8 mouse cellular contexts compared by ENCODE assay signal in the genomic region with DNA sequence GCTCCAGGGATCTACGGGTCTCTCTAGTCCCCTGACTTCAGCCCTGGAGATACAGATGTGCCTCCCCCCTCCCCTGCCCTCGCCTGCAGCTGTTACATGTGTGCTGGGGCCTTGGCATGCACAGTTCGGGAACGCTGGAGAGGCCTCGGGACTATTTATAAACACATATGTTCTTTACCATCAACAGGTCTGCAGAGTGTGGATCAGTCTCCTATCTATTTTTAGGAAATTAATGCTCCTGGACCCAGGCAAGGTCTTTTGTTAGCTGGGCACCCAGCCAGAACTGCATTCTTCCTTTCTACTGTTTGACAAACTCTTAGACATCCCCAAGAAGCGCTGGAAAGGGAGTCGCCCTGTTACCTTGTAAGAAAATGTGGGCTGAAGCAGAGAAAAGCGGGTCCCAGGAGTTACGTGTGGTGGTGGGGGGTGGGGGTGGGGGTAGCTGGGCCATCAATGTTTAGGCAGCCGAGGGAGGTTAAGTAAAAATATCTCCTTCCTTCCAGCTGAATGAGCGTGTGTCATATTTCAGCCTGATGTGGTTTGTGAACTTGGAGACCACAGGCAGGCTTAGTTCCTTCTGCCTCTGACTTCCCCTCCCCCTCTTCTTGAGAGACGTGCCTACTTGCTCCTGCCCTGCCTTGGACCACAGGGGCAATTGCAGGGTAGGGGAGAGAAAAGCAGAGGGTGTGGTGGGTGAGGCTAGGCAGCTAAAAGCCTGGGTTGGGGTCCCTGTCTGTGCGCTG. TPM values are rescaled to one million over a fixed set of nuclear protein-coding genes. Genes with fewer than 3 reads are reported as not detected.
DNase-seq lines count a peak whose midpoint lies in the region; ATAC-seq and TF ChIP-seq lines count a peak whose summit lies in the region.
"Had no signal": no experiment of that assay in that cellular context is flagged by ENCODE, and none has a peak within 500 bp of the region (broad histone marks: within the 10 kb centered on the region; RNA-seq: fewer than 3 reads in every experiment).

No protein-coding gene starts in this region.

- H3K4me1 ChIP-seq in lung, postnatal 0 days (ENCODE audit: insufficient read depth, low read depth, low read length), result peaks cover 10% of the 10 kb centered on the region
- H3K4me1 ChIP-seq in limb, embryonic 14.5 days (ENCODE audit: control insufficient read depth, insufficient read depth, low read length), result peaks cover 28% of the 10 kb centered on the region

- H3K4me2 ChIP-seq in lung, postnatal 0 days (replicated peaks; ENCODE audit: low read depth, low read length), result 0 out of 2 replicates have a peak overlapping the region, but pooled peaks have one; percentile 21
- peak overlapping the region; percentile 11; the same call in 1 of the 2 replicates for H3K4me2 ChIP-seq in limb, embryonic 14.5 days (replicated peaks; ENCODE audit: low read depth, low read length, severe bottlenecking)

- TF ChIP-seq CTCF in lung, postnatal 0 days (IDR thresholded peaks at IDR 0.05), result no peak

- no peaks in the 10 kb centered on the region for H3K9me3 ChIP-seq in lung, postnatal 0 days (ENCODE audit: low read length)
- no peaks in the 10 kb centered on the region for H3K9me3 ChIP-seq in limb, embryonic 14.5 days (ENCODE audit: control insufficient read depth, low read length)

- peak; percentile 67 for DNase-seq in lung, postnatal 0 days (ENCODE audit: low spot score)
- no peak for DNase-seq in lung, postnatal 36 days
- peak; percentile 68 for DNase-seq in limb, embryonic 14.5 days (ENCODE audit: low spot score)
- DNase-seq in thymus, postnatal 25 days, result peak; percentile 56
- DNase-seq in retina, postnatal 1 day, result no peak
- DNase-seq in layer of hippocampus, postnatal 25 days (ENCODE audit: extremely low spot score in 1 of 2, low spot score in 1 of 2), result no peak
- DNase-seq: cerebellum, postnatal 36 days had no signal

- WGBS in lung, postnatal 0 days, result 9% methylated on average over 12 of the region's 13 CpGs
- 24% methylated on average over 13 of the region's 13 CpGs for WGBS in limb, embryonic 14.5 days

- peak; percentile 12; the same call in 1 of the 2 replicates for ATAC-seq in lung, postnatal 0 days
- ATAC-seq in common myeloid progenitor, adult 5-6 weeks (replicated peaks; ENCODE audit: low read depth, poor library complexity, severe bottlenecking), result peak; percentile 69
- peak; percentile 60 for ATAC-seq in limb, embryonic 14.5 days (ENCODE audit: low FRiP score, low read depth)

- H3K9ac ChIP-seq in lung, postnatal 0 days (replicated peaks; ENCODE audit: low read depth), result no peak overlapping the region
- no peak overlapping the region for H3K9ac ChIP-seq in limb, embryonic 14.5 days (ENCODE audit: low read depth, low read length, severe bottlenecking)

- TF ChIP-seq EP300 in lung, postnatal 0 days (IDR thresholded peaks at IDR 0.05), result no peak

- H3K36me3 ChIP-seq in lung, postnatal 0 days (ENCODE audit: insufficient read depth, low read length), result no peaks in the 10 kb centered on the region
- no peaks in the 10 kb centered on the region for H3K36me3 ChIP-seq in limb, embryonic 14.5 days (ENCODE audit: control insufficient read depth, insufficient read depth, low read length)

- no peaks in the 10 kb centered on the region for H3K27me3 ChIP-seq in lung, postnatal 0 days (replicated peaks; ENCODE audit: insufficient read depth, low read length)
- 0 out of 2 replicates have a peak, but pooled peaks cover 3% of the 10 kb centered on the region for H3K27me3 ChIP-seq in limb, embryonic 14.5 days (ENCODE audit: control insufficient read depth, insufficient read depth, low read length)

- H3K27ac ChIP-seq in lung, postnatal 0 days (ENCODE audit: low read length), result peak overlapping the region; percentile 43
- H3K27ac ChIP-seq in limb, embryonic 14.5 days (replicated peaks; ENCODE audit: low read depth, low read length), result peak overlapping the region; percentile 55

- no peak for TF ChIP-seq POLR2A in limb, embryonic 14.5 days (IDR thresholded peaks at IDR 0.05; ENCODE audit: borderline replicate concordance, extremely low read depth, insufficient read depth, insufficient read length)

- no peak overlapping the region for H3K4me3 ChIP-seq in lung, postnatal 0 days (ENCODE audit: low read depth, low read length)
- H3K4me3 ChIP-seq in limb, embryonic 14.5 days (replicated peaks; ENCODE audit: low read length), result no peak overlapping the region

RNA-seq across cellular contexts. Expression of a gene that starts 3.3 kb away (rescaled TPM):
- 956 and 1,007 TPM in 2 replicates for polyA plus RNA-seq in lung, postnatal 0 days (2015; fragmentation: Nextera tagmentation; extraction: Ambion mirVana)
- total RNA-seq in common myeloid progenitor, adult 5-6 weeks (2017), result 8.9 and 9.7 TPM in 2 replicates
- polyA plus RNA-seq in limb, embryonic 14.5 days (2012; rRNA removed), result 160 and 163 TPM in 2 replicates
- polyA plus RNA-seq in limb, embryonic 14.5 days (2014; fragmentation: Nextera tagmentation; extraction: Ambion mirVana), result 196 and 214 TPM in 2 replicates
- 100 to 1,000 TPM; 114 to 138 TPM for total RNA-seq in layer of hippocampus, postnatal 25 days (2021)

RNA-seq across cellular contexts. Expression of a gene that starts 58.6 kb away (rescaled TPM):
- 434 and 473 TPM in 2 replicates for polyA plus RNA-seq in lung, postnatal 0 days (2015; fragmentation: Nextera tagmentation; extraction: Ambion mirVana)
- 136 and 137 TPM in 2 replicates for total RNA-seq in common myeloid progenitor, adult 5-6 weeks (2017)
- polyA plus RNA-seq in limb, embryonic 14.5 days (2012; rRNA removed), result 127 and 130 TPM in 2 replicates
- 276 and 298 TPM in 2 replicates for polyA plus RNA-seq in limb, embryonic 14.5 days (2014; fragmentation: Nextera tagmentation; extraction: Ambion mirVana)
- 100 to 1,000 TPM; 235 to 236 TPM for total RNA-seq in layer of hippocampus, postnatal 25 days (2021)

Comparison
In these comparisons a context has a peak if more than half of its experiments do, and no peak if none do; other contexts are left out.
1. DNase-seq: peak in lung, postnatal 0 days (single experiment), limb, embryonic 14.5 days (single experiment) and thymus, postnatal 25 days (single experiment); none in lung, postnatal 36 days (single experiment), retina, postnatal 1 day (single experiment) and layer of hippocampus, postnatal 25 days (0 of 2).
2. ATAC-seq: peak in every context shown above with its lines; median percentile 69 in common myeloid progenitor, adult 5-6 weeks; 60 in limb, embryonic 14.5 days; 12 in lung, postnatal 0 days.
3. RNA of a gene that starts 3.3 kb away (total RNA-seq): 114 to 138 TPM in layer of hippocampus, postnatal 25 days; 8.9 to 9.7 TPM in common myeloid progenitor, adult 5-6 weeks; every median in the first group is over 10 times any median in the second.